Mouse (Mus musculus): ENCODE measurements at regions not wholly inside any gene's neighbourhood (a gene's known extent, or its start where the extent isn't known, plus 50 kb on each side); places are given as distances from the start of the nearest gene placed in this dataset.
A peak's percentile ranks its signal among the peaks of the same experiment; 100 is the strongest.

DNA sequence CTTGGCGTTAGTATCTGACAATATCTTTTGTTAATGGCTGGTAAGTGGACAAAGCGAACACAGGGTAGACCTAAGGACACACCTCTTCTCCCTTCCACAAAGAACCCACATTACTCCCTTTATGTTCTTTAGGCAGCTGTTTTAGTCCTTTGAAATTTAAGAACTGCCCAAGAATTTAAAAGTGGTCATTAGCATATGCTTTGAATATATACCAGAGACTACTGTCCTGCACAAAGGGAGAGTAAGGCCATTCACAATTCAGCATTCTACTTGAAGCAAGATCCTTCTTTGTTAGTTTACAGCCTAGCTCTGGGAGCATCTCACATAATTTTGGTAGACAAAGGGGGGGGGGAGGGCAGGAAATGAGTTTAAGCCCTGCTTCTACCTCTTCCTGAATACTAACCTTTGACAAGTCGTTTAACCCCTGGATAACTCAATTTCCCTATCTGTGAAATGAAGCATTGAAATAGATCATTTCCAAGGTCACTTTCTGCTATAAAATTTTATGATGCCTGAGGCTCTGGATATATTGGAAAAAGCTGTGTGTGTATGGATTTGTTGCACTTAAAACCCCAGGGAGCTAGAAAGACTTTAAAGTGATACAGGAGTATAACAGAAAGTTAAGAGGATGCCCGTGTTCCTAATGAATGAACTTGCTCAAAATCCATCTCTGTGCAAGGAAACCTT is 62.0 kb upstream of the Bach2 start:
- no peak for DNase-seq (ENCODE audit: low spot score)
- intact Hi-C loops (cut with DNase I) = loop anchor here (5.0 kb wide), 1 partner anchor 211 kb away; no protein-coding TSS in a partner anchor

DNA sequence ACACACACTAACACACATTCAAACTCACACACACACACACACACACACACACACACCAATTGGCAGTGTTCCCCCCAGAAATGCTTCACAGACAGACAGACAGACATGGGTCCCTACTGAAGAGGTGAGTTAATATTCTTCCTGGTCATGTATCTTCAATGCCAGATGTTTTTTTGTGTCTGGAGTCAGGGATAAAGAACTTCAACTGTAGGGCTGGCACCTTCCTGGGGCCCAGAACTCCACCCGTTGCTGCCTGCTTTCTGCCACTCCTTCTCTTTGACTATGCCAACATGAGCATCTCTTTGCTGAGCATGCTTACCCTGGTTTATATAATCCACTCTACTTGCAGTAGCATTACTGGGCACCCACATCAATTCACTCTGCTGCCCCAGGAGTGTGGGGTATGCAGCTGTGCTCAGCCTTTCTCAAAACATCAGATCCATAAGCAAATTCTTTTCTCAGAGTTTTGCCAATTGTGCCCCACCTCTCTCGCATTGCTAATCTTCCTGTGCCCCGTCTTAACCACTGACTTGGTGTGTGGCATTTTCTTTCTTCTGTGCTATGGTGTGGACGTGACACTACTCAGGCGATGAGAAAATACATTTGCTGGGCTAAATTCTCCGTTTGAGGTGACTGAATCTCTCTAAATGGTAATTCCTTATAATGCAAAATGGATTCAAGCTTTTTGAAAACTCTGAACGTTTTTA is 60.5 kb upstream of the Bach2 start:
- no peak for DNase-seq (ENCODE audit: low spot score)
- intact Hi-C loops (cut with DNase I) = loop anchor here (5.0 kb wide), 1 partner anchor 209 kb away; no protein-coding TSS in a partner anchor

DNA sequence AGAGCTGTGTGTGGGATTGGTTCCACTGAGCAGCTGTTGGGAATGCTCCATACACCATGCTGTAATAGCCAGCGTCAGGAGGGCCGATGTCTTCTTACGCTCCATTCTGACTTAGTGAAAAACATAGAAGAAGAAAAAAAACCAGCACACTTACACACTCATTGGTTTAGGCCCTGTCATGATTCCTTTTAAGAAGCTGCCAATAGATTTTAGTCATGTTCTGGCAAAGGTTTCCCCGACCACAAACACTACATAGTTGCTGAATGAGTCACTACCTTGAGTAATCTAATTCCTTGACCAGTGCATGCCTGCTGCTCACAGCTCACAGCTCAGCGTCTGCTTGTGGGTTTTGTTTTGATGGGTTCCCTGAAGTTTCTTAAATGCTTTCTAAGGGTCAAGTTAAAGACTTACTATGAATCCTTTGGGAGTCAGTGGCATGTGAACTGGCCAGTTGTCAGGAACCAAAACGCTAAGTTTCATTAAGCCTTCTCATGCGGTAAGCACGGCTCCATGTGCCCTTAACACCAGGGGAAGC is 58.8 kb upstream of the Bach2 start:
- peak; percentile 40 for DNase-seq (ENCODE audit: low spot score)
- intact Hi-C loops (cut with DNase I) = loop anchor here (5.0 kb wide), 2 partner anchors 48 to 208 kb away; no protein-coding TSS in a partner anchor

DNA sequence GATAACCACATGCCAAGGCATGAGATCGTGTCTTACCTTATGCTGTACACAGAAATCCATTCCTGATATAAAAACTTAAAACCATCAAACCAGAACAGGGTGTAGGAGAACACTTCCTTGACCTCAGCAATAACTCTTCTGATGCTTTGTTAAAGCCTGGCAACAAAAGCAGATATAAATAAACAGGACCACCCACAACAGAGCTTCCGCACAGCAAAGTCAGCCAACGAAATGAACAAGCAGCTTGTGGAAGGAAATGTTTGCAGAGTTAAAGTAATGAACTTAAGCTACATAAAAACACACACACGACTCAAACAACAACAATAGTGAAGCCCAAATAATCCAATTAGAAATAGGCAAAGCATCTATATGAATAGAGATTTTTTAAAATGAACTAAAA is 54.8 kb upstream of the Bach2 start:
- intact Hi-C loops (cut with DNase I) = loop anchor here (5.0 kb wide), 1 partner anchor 44 kb away; no protein-coding TSS in a partner anchor
- DNase-seq (ENCODE audit: low spot score) = no peak

DNA sequence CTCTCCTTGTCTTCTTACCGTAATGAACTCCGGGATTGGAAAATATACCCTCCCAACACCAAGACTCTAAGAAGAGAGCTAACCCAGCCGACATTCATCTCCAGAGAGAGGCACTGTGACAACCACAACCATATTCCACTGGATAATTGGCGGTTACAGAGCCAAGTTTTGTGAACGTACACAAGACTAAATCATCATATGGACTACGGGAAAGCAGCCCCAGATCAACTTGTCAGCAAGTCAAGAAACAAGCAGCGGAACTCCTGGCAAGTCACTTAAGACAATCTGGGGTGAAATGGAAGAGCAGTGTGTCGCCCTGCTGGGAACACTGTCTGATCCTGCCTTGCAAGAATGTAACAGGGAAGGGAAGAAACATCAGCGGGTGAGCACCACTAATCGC is 52.6 kb upstream of the Bach2 start:
- intact Hi-C loops (cut with DNase I) = no loop called here
- DNase-seq (ENCODE audit: low spot score) = no peak

DNA sequence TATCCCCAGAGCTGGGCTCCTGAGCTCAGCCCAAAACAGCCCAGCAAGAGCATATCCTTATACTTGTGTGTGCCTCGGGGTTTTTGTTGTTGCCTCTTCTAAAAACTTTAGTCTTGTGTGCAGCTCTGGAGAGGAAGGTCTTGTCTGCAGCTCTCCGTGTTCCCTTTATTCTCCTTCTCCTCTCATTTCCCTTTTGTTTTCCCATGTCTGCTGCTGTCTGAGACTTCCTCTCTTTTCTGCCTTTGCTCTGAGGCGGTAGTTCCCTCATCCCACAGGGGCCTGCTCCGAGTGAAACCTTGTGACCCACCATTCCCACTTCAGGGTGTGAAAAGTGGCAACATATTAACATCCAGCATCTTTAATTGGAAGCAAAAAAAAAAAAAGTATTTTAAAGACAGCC is 51.5 kb upstream of the Bach2 start:
- intact Hi-C loops (cut with DNase I) = no loop called here

DNA sequence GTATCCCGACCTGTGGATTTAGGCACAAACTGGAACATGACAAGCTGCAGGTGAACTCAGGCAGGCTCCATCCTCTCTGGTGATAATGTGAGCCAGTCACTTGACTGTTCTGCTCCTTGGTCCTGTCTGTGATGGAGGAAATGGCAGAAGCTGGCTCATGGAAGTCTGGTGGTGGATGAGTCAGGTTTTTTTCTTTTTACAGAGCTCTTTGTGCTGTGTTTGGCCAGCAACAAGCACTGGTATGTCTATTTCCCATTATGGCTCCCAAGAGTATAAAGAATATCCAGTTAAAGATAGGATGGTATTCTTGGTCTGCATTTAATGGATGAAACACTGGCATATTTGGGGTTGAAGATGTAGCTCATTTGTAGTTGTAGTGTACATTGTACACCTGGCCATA is 50.5 kb upstream of the Bach2 start:
- intact Hi-C loops (cut with DNase I) = no loop called here
- DNase-seq (ENCODE audit: low spot score) = no peak

More for the DNA sequence above, 51.5 kb upstream of the Bach2 start:
- DNase-seq (ENCODE audit: low spot score) = no peak

DNA sequence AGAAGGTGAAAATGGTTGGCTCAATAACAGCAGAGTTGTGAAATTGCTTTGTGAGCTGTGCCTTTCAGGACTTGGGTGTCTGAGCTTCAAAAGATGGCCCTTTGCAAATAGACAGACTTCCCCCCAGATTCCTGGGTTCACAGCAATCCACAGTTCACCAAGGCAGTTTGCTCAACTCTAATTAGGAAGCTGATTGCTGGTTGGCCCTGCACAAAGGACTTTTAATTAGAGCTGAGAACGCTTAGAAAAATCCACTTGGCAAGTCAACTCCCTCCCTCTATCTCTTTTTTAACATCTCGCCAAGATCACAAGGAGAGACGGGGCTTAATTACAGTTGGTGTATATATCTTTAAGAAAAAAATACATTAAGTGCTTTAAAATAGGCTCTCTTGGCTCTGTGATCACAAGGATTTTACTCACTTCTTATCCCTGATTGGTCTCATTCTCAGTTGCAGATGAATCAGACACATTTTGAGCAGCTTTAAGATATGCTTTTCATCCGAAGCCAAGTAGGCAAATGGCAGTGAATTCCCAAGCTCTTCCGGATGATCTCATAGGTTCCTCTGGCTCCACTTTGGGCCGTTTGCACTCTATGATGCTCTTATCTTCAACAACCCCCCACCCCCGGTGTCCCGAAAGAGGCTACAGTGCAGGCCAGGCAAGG is 49.7 kb upstream of the Bach2 start:
- no peak for DNase-seq (ENCODE audit: low spot score)
- intact Hi-C loops (cut with DNase I) = no loop called here
